Mouse (Mus musculus) right cerebral cortex, postnatal 25 days (tissue): ENCODE results near the gene Coq9.

Experiments
- DNase-seq: peaks from one replicate; pipeline ENCODE4 v3.0.0; 2022

The Coq9 gene

DNA sequence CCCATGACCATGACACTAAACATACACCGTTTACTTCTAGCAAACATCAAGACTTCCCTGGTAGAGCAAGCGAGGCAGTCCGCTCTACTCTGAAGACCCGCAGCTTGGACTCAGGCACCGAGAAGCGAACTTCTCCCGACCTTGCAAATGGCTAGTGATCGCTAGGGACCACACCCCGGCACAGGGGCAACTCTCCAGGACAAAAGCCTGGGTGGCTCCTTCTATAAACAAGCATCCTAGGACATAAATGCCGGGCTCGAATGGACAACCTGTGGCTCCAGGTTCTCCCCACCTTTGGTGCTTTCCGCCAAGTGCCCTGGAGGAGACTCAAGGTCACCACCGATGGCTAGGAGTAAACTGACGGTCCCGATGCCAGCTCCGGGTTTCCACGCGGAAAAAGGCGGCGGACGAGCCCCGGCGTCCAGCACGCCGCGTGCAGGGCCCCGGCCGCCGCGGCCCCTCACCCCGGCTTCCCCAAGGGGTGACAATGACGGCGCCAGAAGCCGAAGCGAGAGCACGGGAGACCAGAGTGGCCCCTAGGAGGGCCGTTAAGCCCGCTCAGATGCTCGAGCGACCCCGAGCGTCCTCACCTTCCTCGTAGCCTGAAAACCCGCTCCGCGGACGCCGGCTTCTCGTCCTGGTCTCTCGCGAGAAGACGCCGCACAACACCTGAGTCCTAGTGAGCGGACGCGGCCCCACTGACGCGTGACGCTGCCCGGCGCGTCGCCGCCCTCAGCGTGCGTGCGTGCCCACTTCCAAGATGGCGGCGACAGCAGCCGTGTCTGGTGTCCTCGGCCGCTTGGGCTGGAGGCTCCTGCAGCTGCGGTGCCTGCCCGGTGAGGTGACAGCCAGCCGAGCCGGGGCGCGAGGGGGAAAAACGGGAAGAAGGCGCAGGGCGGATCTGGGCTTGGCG lies at the start of gene Coq9, which contains the start of gene Ciapin1:
TSS of gene Coq9 (plus strand) at position 660 of the 913 bp plus-strand sequence.
TSS of gene Ciapin1 (minus strand) at position 697 of the 913 bp plus-strand sequence.
- peak; percentile 95 for DNase-seq

DNA sequence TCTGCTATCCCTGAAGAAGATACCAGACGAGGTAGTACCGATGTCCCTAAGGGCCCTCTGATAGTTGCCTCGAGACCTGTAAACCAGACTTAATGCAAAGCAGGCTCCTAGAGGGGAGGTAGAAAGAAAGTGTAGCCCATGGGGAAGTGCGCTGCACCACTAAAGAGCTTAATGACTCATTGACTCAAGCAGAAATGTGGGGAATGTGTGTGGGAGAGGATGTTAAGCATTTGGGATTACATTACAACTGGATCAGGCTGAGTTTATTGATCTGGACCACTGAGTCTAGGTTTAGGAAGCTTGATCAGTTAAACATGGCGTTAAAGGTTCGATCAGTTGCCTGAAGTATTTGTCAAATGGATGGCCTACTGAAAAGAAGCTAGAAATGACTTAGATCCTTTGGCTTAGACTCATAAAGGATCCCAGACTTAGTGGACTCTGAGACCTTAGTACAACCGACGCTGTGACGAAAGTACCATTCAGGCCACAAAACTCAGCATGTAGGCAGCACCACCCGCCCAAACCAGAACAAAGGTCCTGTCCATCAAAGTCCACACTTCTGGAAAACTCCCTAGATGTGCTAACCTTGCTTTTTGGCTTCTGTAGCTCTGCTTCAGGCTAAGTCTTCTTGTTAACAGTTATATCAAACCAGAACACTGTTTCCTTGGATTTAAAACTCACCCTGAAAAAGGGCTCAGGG lies 48.7 kb upstream of the Coq9 start:
- no peak for DNase-seq

DNA sequence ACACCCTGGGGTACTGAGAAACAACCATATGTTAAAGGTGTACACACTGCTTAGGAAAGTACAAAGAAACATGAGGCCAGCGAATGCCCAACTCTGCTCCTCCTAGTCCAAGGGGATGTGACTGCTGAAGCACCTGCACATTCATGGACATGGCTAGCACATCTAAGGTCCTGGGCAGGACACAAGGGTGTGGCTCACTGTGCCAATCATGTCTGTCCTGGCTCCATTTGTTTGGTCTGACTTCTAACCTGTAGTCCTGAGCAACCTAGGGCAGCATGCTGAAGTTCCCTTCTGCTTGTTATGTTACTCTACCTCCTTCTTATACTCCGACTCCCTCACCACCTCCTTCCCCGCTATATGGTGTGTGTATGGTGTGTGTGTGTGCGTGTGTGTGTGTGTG lies 43.8 kb upstream of the Coq9 start:
- no peak for DNase-seq

DNA sequence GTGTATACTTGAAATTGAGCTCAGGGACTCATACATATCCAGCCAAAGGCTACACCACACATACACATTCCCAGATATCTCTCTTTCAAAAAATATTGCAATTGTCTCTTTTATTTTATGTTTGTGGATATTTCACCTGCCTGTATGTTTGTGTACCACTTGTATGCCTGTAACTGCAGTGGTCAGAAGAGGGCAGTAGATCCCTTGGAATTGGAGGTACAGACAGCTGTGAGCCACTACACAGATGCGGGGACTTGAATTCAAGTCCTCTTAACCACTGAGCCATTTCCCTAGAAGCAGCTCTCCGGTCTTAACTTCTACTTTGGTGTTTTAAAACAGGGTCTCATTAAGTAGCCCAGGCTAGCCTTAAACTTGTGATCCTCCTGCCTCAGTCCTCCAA lies 43.3 kb upstream of the Coq9 start:
- no peak for DNase-seq

DNA sequence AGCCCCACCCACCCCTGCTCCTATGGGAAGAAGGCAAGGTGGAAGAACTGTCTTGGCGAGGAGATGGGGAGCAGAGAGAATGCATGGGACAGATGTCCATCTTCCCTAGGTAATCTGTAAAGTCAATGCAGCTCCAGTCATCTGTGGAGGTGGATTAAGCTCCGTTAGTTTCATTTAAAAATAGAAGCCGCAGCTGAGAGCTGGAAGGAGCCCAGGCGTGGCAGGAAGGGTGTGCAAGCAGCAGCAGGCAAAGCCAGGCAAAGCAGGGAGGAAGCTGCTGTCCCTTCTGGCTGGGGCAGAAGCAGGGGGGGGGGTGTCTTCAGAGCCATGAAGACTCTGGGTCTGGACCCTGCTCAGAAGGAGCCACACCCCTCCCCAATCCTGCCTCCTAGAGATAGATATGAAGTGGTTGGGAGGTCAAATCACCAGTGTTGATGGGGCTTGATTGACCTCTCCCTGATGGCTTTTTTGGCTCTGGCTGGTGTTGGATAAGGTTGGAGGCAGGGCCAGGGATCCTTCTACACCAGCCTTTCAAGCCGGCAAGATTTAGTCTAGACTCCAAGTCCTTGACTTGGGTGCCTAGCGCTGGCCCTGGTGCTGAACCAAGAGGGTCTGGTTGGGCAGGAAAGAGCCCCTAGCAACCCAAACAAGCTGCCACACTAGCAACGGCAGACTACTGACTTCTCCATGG lies 37.7 kb upstream of the Coq9 start:
- peak; percentile 65 for DNase-seq

DNA sequence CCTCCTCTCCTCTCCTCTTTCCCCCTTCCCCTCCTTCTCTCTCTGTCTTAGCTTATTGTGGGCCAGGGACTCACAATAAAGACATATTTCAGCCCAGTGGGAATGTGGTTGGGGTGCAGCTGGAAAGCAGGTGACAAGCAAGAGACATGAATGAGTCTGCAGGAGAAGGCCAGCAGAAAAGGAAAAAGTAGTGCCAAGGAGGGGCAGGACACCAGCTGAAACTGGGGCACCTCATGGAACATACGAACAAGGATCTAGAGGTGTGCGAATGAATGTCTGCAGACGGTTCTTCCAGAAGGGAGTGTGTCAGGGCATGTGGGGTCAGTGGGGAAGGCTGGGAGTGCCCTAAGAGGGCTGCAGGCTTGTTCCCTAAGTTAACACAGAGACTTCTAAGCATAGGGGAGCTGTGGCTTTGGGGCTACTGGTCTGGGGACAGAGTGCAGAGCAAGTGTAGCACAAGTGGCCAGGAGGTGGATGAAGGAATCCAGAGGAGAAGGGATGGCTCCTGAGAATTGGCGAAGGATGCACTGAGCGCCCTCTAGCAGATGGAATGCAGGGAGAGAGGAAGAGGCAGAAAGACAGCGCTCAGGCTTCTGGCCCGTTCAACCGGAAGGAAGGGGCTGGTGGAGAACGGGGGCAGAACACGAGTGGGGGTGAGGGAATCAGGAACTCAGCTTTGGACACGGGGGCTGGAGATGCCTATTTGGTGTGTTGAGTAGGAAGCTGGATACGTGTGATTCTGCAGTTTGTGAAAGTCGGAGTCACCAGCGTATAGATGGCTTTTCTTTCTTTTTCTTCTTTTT lies 36.6 kb upstream of the Coq9 start:
- DNase-seq = peak; percentile 77

DNA sequence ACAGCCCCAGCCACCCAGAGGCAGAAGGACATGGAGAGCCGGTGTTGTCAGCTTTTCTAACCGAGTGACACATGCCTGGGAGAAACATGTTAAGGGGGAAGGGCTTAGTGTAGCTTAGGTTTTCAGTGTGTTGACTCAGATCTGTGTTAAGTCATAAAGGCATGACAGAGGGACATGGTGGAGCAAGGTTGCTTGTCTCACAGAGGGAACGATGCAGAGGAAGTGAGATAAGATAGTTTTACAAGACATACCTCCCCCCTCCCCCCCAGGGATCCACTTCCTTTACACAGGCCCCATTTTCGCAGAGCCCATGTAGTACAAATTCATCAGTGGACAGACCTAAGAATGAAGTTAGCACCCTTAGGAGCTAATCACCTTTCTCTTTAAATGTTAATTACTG lies 35.7 kb upstream of the Coq9 start:
- no peak for DNase-seq

DNA sequence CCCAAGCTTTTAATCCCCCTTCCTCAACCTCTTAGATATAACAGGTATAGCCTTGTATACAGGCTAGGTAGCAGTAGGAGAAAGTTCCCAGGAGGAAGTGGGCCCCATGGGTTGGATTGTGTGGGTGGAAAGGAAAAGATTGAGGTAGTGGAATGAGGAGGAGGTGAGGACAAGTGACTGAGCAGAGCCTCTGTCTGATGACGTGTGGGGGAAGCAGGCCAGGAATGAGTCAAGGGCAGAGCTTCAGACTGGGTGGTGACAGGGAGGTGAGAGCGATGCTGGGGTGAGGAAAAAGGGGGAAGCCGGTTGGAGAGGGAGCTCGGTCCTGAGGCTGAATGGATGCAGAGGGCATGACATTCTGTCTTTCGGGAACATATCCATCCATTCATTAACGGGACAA lies 34.6 kb upstream of the Coq9 start:
- no peak for DNase-seq

DNA sequence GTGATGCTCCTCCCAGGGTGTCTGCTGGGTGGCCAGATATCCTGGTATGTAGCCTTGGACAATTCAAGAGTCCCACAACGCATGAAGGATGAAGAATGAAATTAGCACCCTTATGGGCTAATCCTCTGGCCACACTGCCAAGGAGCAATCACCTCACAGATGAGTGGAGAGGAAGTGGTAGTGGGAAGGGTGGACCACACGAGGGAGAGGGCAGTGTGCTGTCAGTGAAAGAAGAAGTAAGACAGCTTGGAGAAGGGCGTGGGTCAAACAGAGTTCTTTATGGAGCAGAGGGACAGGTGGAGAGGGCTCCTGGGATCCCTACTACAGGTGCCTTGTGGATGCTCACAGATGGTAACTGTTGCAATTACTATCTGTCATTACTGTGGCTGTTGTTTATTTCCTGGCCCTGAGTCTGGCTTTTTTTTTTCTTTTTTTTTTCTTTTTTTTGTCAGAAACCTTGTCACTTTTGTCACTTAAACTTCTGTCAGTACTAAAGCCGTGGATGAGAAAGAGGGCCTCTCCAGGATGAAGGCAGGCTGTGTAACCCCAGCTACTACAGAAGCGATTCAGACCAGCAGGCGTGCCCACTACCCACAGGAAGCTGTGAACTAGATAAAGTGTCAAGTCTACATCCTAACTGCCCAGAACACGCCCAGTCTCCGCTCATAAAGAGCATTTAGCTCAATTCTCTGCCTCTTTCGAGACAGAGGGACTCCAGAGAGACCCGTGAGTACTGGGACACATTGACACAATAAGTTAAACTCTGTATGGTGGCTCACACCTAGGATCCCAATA lies 33.4 kb upstream of the Coq9 start:
- DNase-seq = no peak

DNA sequence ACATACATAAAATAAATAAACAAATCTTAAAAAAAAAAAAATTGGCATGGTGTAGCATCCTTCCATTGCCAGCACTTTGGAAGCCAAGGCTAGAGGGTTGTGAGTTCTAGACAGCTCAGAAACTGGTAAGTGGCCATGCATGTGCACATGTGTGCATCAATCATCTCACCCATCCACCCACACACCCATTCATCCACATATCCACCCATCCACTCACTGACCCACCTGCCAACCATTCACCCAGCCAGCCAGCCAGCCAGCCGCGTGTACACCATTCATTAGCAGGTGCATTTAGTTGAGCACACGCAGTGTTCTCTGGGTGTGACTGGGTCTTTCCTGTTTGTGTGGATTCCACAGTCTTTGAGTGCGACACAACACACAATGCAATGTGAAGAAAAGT lies 32.3 kb upstream of the Coq9 start:
- no peak for DNase-seq

DNA sequence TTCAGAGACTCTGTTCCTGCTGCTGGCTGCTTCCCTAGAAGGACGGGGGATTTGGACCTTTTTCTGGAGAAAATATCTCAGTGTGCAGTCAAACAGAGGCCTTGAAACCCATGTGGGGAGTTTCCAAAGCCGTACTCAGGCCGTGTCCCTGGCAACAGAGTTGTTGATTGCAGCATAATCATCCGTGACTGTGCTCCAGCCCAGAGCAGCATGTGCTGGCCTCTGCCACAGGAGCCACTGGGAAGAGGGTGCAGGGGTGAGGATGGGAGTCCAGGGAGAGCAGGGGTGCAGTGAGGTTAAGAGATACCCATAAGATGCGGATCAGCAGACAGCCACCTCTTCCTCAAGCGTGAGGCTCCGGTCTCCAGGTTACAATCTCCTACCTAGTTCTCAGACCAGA lies 30.6 kb upstream of the Coq9 start:
- DNase-seq = no peak

DNA sequence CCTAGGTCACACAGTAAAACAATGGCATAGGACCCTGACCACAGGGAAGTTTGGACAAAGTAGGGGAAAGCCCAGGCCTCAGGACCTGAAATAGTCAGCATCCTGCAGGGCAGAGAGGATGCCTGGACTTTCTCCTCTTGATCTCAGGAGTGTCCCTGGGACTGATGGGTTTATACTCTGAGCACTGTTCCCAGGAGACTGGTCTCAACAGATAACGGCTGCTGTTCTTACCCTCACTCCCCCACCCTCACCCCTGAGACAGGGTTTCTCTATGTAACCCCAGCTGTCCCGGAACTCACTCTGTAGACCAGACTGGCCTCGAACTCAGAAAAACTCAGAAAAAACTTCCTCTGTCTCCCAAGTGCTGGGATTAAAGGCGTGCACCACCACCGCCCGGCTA lies 29.7 kb upstream of the Coq9 start:
- DNase-seq = no peak

DNA sequence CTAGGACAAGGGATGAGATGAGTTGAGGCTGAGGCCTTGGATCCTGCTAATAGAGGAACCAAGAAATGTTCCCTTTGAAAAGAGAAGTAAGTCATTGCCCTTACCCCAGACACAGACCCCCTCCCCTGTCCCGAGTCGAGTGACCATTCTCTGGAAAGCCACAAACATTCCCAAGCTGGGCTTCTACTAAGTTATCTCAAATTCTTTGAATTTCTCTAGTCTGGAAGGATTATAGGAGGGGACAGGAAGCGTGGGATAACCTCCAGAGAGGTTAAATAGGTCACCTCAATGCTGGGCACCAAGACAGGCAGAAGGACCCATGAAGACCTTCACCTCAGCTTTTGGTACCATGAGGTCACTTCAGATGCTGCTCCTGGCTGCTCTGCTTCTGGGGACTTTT lies 28.0 kb upstream of the Coq9 start, which contains the start of gene Ccl17:
TSS of gene Ccl17 (plus strand) at position 301 of the 400 bp plus-strand sequence.
- DNase-seq = no peak

DNA sequence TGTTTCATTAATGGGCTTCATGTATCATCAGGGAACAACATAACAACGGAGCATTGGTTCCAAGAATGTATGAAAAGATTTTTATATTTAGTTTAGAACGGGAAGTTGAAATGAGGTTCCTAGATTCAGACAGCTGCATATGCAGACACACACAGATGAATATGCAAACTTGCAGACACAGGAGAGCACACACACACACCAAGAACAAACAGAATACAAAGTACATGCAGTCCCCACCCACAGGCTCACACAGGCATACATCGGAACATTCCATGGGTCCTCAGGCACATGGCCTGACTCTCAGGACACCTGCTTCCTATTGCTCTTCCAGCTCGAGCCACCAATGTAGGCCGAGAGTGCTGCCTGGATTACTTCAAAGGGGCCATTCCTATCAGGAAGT lies 27.3 kb upstream of the Coq9 start:
- no peak for DNase-seq

DNA sequence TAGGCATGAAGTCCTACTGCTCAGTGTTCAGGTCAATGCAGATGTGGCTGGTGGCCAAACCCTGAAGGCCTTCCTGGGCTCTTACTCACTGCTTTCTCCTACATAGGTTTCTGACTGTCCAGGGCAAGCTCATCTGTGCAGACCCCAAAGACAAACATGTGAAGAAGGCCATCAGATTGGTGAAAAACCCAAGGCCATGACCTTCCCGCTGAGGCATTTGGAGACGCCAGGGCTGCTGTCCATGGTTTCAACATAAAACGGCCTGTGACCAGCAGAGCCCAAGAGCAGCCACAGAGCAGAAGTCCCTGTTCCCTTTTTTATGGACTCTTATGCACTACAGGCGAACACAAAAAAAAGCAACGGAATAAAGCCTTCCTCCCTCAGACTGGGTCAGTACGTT lies 26.5 kb upstream of the Coq9 start:
- no peak for DNase-seq

DNA sequence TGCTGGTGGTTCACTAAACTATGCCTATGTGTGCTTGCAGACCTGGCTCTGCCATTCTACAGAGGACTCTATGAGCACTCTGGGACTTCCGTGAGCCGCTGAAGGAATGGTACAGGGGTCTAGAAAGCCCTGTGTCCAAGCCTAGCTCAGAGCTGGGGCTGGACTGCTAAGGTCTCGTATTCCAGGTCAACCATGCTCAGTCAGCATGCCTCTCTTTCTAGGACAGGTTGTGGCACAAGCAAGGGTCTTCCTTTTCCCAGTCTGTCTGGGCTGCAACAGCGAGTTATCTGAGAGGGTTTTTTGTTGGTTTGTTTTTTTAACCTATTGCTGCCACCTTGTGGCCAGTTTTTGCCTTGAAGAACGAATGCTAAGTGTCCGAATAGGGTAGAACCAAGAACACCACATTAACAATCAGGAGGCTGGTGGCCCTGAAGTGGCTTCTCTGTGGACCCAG lies 25.4 kb upstream of the Coq9 start:
- DNase-seq = peak; percentile 84

DNA sequence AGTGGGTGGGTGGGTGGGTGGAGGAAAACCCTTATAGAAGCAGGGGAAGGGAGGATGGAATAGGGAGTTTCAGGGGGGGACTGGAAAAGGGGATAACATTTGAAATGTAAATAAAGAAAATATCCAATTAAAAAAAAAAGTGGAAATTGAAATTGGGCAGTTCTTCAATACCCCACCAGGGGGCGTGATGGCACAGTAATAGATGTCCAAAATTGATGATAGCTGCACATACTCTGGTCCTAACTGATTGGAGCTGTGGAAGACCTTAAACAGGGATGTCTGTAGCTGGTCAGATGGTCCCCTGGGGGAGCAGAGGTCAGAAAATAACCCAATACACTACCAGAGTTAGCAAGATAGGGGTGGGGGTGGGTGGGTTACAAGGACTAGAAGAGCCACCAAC lies 23.6 kb upstream of the Coq9 start:
- DNase-seq = no peak

DNA sequence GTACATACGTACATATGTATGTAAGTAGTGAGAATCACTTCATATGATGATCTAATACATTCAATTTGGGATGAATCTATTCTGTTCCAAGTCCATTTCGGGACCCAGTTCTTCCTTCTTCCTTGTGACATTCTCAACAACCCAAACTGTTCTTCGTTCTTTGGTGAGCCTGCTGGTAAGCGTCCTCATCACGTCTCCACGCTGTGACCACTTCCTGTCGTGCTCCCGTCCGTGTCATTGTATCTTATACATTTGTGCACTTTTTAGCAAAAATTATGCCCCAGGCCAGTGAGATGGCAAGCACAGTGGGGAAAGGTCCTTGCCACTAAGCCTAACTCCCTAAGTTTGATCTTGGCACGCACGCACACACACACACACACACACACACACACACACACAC lies 20.2 kb upstream of the Coq9 start:
- DNase-seq = no peak

DNA sequence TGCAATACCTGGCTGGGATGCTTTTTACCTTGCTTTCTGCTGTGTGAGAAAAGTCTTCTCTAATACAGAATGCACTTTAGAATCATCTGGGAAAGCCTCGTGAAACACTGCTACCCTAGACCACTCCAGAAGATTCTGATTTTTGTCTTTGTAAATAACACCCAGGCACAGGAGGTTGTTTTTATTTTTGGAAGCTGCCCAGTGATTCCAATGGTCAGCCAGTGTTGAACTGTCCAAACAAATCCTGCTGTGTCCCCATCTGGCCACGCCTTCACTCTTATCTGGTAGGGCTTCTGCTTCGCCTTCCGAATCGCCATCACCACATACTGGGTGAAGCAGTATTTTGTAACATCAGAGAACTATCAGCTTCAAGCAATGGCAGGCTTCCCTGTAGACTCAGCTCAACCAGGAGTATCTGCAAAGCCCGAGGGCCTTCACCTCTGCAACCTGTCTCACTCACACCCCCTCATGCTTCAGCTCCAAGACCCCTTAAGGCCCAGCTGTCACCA lies 18.4 kb upstream of the Coq9 start:
- DNase-seq = no peak

DNA sequence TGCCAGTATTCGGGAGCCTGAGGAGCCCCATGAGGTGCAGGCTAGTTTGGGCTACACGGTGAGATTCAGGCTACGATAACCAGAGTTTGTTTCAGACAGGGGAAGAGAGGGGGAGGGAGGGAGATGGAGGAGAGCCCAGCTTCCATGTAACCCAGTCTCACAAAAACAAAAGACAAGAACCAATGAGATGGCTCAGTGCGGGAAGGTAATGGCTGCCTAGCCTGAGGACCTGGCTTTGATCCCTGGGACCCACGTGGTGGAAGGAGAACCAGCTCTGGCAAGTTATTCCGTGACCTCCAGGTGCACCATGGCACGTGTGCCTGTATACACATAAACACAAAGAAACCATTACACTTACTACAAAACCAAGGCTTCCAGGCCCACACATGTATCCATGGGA lies 17.6 kb upstream of the Coq9 start:
- DNase-seq = no peak

DNA sequence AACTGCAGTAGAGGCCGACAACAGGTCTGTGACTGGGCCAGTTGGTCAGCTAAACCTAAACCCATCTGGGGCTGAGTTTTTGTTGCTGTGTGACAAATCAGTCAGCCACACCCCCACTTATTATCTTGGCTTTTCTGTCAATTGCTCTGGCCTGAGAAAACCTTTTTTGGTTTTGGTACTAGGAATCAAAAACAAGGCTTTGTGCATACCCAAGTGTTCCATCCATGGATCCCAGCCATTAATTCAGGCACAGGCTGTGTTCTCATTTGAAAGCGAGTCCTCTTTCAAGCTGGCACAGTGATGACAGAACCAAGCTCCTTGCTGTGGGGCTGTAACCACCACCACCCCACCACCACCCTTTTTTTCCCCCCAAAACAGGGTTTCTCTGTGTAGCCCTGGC lies 16.7 kb upstream of the Coq9 start:
- no peak for DNase-seq
